Mouse (Mus musculus) forebrain, embryonic 13.5 days (tissue): Measurements from ENCODE around the gene Mki67. TPM values are rescaled to one million over a fixed set of nuclear protein-coding genes. Genes with fewer than 3 reads are reported as not detected.

Experiments used
- polyA plus RNA-seq: library from polyadenylated mRNA; unstranded; fragments of >200 nt; fragmentation: Nextera tagmentation; extraction: Ambion mirVana; gene quantifications from 2 replicates; pipeline ENCODE4 v1.2.1, GENCODE M21; 2015

Gene Mki67
- polyA plus RNA-seq, 1 experiment from 2014 or later = 40.9 TPM

Other genes starting within 250 kb of the Mki67 start
- not detected in 2 replicates for gene Clrn3, start 187.7 kb downstream of the Mki67 start, polyA plus RNA-seq
- gene Ptpre, start 178.9 kb downstream of the Mki67 start, polyA plus RNA-seq = 2.3 and 2.5 TPM in 2 replicates